Mouse (Mus musculus) brain, embryonic 14.5 days (tissue): ENCODE data around the gene Ccl28.
"Not testable (repeated sequence)": the region's sequence is repeated elsewhere in the genome, so short reads cannot be mapped to it uniquely, and the experiment has no call there.

ENCODE experiments used
- CTCF ChIP-seq: fragments of 200-500 bp; IDR thresholded peaks from 2 replicates; pipeline ENCODE4 v1.5.1; 2012; ENCODE audit warnings: inconsistent platforms, mild to moderate bottlenecking, moderate library complexity, borderline replicate concordance; ENCODE audit not compliant: insufficient read depth, insufficient read length; ENCODE audit errors: extremely low read depth
- POLR2A ChIP-seq: fragments of 200-500 bp; IDR thresholded peaks from 2 replicates; pipeline ENCODE4 v1.6.1; 2012; ENCODE audit warnings: mild to moderate bottlenecking, inconsistent platforms, borderline replicate concordance; ENCODE audit not compliant: poor library complexity, insufficient read depth, insufficient read length, severe bottlenecking; ENCODE audit errors: extremely low read depth

DNA sequence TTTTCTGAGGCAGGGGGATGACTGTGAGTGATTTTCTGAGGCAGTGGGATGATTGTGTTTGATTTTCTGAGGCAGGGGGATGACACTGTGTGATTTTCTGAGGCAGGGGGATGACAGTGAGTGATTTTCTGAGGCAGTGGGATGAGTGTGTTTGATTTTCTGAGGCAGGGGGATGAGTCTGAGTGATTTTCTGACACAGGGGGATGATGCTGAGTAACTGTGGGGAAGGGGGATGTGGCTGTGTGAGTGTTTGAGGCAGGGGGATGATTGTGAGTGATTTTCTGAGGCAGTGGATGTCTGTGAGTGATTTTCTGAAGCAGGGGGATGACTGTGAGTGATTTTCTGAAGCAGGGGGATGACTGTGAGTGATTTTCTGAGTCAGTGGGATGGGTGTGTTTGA lies 25.2 kb upstream of the Ccl28 start:
- TF ChIP-seq CTCF, POLR2A: not testable (repeated sequence)
